Mouse (Mus musculus): ENCODE measurements at regions not wholly inside any gene's neighbourhood (a gene's known extent, or its start where the extent isn't known, plus 50 kb on each side); places are given as distances from the start of the nearest gene placed in this dataset.

- WGBS, result 66% methylated on average over 2 of the region's 2 CpGs
- Histone ChIP-seq H3K27ac (no peak overlapping the region), H3K9me3 (ENCODE audit: control insufficient read depth, low read length) (no peaks in the 10 kb centered on the region), H3K27me3 (ENCODE audit: control insufficient read depth, insufficient read depth, low read length) (no peaks in the 10 kb centered on the region), H3K4me1 (replicated peaks; ENCODE audit: control insufficient read depth, insufficient read depth, low read length) (no peaks in the 10 kb centered on the region), H3K36me3 (replicated peaks; ENCODE audit: control insufficient read depth, insufficient read depth) (no peaks in the 10 kb centered on the region), H3K9ac (no peak overlapping the region), H3K4me2 (replicated peaks) (no peak overlapping the region), H3K4me3 (replicated peaks; ENCODE audit: low read length) (no peak overlapping the region)
- no peak for DNase-seq (ENCODE audit: low spot score)
- no peak for ATAC-seq (ENCODE audit: low FRiP score)
Measured at GRCm38 (mm10) chr5:63213381-63213780, 399.8 kb downstream of the Dthd1 start.

DNA sequence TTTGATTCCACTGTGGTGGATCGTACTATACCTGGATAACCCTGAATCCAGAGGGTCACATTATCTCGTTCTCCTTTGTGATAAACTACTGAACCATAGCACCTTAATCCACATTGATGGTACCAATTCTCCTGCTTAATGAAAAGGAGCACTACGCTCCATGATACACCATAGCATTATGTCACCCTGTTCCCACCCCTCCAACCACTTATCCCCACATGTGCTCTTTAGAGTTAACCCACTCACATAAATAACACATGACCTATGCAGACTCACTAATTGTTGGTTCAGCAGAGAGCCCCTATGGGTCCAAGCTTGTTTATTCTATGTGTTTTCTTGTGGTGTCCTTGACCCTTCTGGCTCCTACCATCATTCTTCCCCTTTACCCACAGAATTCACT is 405.8 kb downstream of the Dthd1 start:
- DNase-seq (ENCODE audit: low spot score), result no peak

DNA sequence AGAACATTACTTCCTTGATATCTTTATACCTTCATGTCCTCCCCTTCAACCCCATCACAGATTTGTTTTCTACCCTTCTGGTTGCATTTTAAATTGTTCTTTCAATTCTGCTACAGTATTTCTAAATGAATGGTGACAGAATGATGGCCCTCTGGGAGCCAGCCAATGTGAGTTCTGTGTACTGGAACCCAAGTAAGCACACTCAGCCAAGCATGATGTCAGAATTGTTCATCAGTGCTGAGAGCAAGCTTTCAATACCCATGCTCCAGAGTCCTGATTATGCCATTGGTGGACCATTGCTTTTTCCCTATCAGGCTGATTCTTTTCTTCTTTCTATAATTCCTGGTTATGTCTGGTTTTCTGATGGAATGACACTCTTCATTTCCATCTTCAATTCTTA is 386.3 kb upstream of the Nwd2 start:
- Histone ChIP-seq H3K4me3 (replicated peaks; ENCODE audit: low read length) (no peak overlapping the region), H3K27ac (no peak overlapping the region), H3K4me2 (replicated peaks) (no peak overlapping the region), H3K9ac (no peak overlapping the region), H3K9me3 (ENCODE audit: control insufficient read depth, low read length) (no peaks in the 10 kb centered on the region), H3K4me1 (replicated peaks; ENCODE audit: control insufficient read depth, insufficient read depth, low read length) (no peaks in the 10 kb centered on the region), H3K27me3 (ENCODE audit: control insufficient read depth, insufficient read depth, low read length) (no peaks in the 10 kb centered on the region), H3K36me3 (replicated peaks; ENCODE audit: control insufficient read depth, insufficient read depth) (no peaks in the 10 kb centered on the region)
- DNase-seq (ENCODE audit: low spot score), result peak; percentile 38
- no peak for ATAC-seq (ENCODE audit: low FRiP score)

More for the DNA sequence above, 405.8 kb downstream of the Dthd1 start:
- H3K4me2 ChIP-seq (replicated peaks), result no peak overlapping the region
- WGBS, result 75% methylated on average over 3 of the region's 3 CpGs
- no peaks in the 10 kb centered on the region for H3K4me1 ChIP-seq (replicated peaks; ENCODE audit: control insufficient read depth, insufficient read depth, low read length)
- no peaks in the 10 kb centered on the region for H3K27me3 ChIP-seq (ENCODE audit: control insufficient read depth, insufficient read depth, low read length)
- no peak overlapping the region for H3K9ac ChIP-seq
- no peak overlapping the region for H3K27ac ChIP-seq
- H3K36me3 ChIP-seq (replicated peaks; ENCODE audit: control insufficient read depth, insufficient read depth), result no peaks in the 10 kb centered on the region
- H3K9me3 ChIP-seq (ENCODE audit: control insufficient read depth, low read length), result no peaks in the 10 kb centered on the region
- H3K4me3 ChIP-seq (replicated peaks; ENCODE audit: low read length), result no peak overlapping the region
- ATAC-seq (ENCODE audit: low FRiP score), result no peak

All from hindbrain, embryonic 14.5 days (tissue).